Mouse (Mus musculus): ENCODE measurements around the gene Ccdc58. TPM values are rescaled to one million over a fixed set of nuclear protein-coding genes. Genes with fewer than 3 reads are reported as not detected.

The Ccdc58 gene
- polyA plus RNA-seq, 1 experiment from 2014 or later, result 73.2 TPM

Other genes with a start within 250 kb of the Ccdc58 start
- 0.81 and 1.2 TPM in 2 replicates for gene Parp14, start 200.1 kb upstream of the Ccdc58 start, polyA plus RNA-seq (2016; fragmentation: Nextera tagmentation; extraction: Ambion mirVana)
- 5.7 and 5.8 TPM in 2 replicates for gene Parp9, start 133.2 kb upstream of the Ccdc58 start, polyA plus RNA-seq (2016; fragmentation: Nextera tagmentation; extraction: Ambion mirVana)
- gene Dtx3l, start 132.5 kb upstream of the Ccdc58 start, polyA plus RNA-seq (2016; fragmentation: Nextera tagmentation; extraction: Ambion mirVana), result 3.4 and 3.5 TPM in 2 replicates
- 52.6 and 53.9 TPM in 2 replicates for gene Kpna1, start 92.9 kb upstream of the Ccdc58 start, polyA plus RNA-seq (2016; fragmentation: Nextera tagmentation; extraction: Ambion mirVana)
- gene Wdr5b, start 30.5 kb upstream of the Ccdc58 start, polyA plus RNA-seq (2016; fragmentation: Nextera tagmentation; extraction: Ambion mirVana), result 3.6 and 4.0 TPM in 2 replicates
- 242 and 259 TPM in 2 replicates for gene Fam162a, start 91 bp upstream of the Ccdc58 start, polyA plus RNA-seq (2016; fragmentation: Nextera tagmentation; extraction: Ambion mirVana)
- not detected in 2 replicates for gene Csta1, start 59.6 kb downstream of the Ccdc58 start, polyA plus RNA-seq (2016; fragmentation: Nextera tagmentation; extraction: Ambion mirVana)
- gene Stfa2l1, start 85.1 kb downstream of the Ccdc58 start, polyA plus RNA-seq (2016; fragmentation: Nextera tagmentation; extraction: Ambion mirVana), result 8.1 and 13.6 TPM in 2 replicates
- gene Gm5483, start 112.5 kb downstream of the Ccdc58 start, polyA plus RNA-seq (2016; fragmentation: Nextera tagmentation; extraction: Ambion mirVana), result 31.9 and 37.4 TPM in 2 replicates
- gene Gm5416, start 138.7 kb downstream of the Ccdc58 start, polyA plus RNA-seq (2016; fragmentation: Nextera tagmentation; extraction: Ambion mirVana), result 0.75 and 0.81 TPM in 2 replicates
- 1.1 and 1.4 TPM in 2 replicates for gene 2010005H15Rik, start 149.8 kb downstream of the Ccdc58 start, polyA plus RNA-seq (2016; fragmentation: Nextera tagmentation; extraction: Ambion mirVana)
- 80.5 and 92.3 TPM in 2 replicates for gene Stfa1, start 205.3 kb downstream of the Ccdc58 start, polyA plus RNA-seq (2016; fragmentation: Nextera tagmentation; extraction: Ambion mirVana)

Measured in liver, embryonic 12.5 days (tissue).